Mouse (Mus musculus) ES-Bruce4 (cell line): ENCODE results near the gene Olfr38. TPM values are rescaled to one million over a fixed set of nuclear protein-coding genes. Genes with fewer than 3 reads are reported as not detected.
A peak's percentile ranks its signal among the peaks of the same experiment; 100 is the strongest.

Experiments
- H3K27ac ChIP-seq: 2 replicates; pipeline ENCODE4 v1.5.1; 2012; ENCODE audit warnings: low read length, inconsistent platforms; ENCODE audit not compliant: insufficient read depth
- H3K27me3 ChIP-seq: 2 replicates; pipeline ENCODE4 v1.6.1; 2012; ENCODE audit warnings: mild to moderate bottlenecking, low read length, inconsistent platforms; ENCODE audit not compliant: control insufficient read depth, poor library complexity, insufficient read depth, severe bottlenecking
- H3K36me3 ChIP-seq: 2 replicates; pipeline ENCODE4 v1.6.1; 2012; ENCODE audit warnings: inconsistent platforms, mild to moderate bottlenecking, low read length, moderate library complexity; ENCODE audit not compliant: control insufficient read depth, poor library complexity, insufficient read depth, severe bottlenecking
- H3K4me1 ChIP-seq: one replicate; pipeline ENCODE4 v1.8.1; 2011; ENCODE audit warnings: low read length; ENCODE audit not compliant: control insufficient read depth, insufficient read depth
- H3K4me3 ChIP-seq: 2 replicates; pipeline ENCODE4 v1.5.1; 2011; ENCODE audit warnings: low read depth, mild to moderate bottlenecking, low read length
- H3K9ac ChIP-seq: 2 replicates; pipeline ENCODE4 v1.6.1; 2012; ENCODE audit warnings: low read depth, mild to moderate bottlenecking, inconsistent platforms; ENCODE audit not compliant: poor library complexity, severe bottlenecking
- H3K9me3 ChIP-seq: replicated peaks from 2 replicates; pipeline ENCODE4 v1.6.1; 2012; ENCODE audit warnings: mild to moderate bottlenecking, low read length, inconsistent platforms; ENCODE audit not compliant: control insufficient read depth, poor library complexity, insufficient read depth, severe bottlenecking
- CTCF ChIP-seq: IDR thresholded peaks from one replicate; pipeline ENCODE4 v1.8.1; 2011; ENCODE audit warnings: low read depth, low read length
- EP300 ChIP-seq: IDR thresholded peaks from 2 replicates; pipeline ENCODE4 v1.6.1; 2011; ENCODE audit warnings: low read depth, low read length; ENCODE audit not compliant: insufficient read depth
- POLR2A ChIP-seq: IDR thresholded peaks from one replicate; pipeline ENCODE4 v1.8.1; 2011; ENCODE audit warnings: low read length; ENCODE audit not compliant: insufficient read depth
- polyA plus RNA-seq: library from polyadenylated mRNA; stranded (reverse); fragments of >200 nt; gene quantifications from 2 replicates; pipeline ENCODE4 v1.2.4, GENCODE M21; 2011; ENCODE audit warnings: low read depth; ENCODE audit not compliant: missing spikeins, insufficient read depth, insufficient read length

The Olfr38 gene
- polyA plus RNA-seq, 1 experiment = not detected

DNA sequence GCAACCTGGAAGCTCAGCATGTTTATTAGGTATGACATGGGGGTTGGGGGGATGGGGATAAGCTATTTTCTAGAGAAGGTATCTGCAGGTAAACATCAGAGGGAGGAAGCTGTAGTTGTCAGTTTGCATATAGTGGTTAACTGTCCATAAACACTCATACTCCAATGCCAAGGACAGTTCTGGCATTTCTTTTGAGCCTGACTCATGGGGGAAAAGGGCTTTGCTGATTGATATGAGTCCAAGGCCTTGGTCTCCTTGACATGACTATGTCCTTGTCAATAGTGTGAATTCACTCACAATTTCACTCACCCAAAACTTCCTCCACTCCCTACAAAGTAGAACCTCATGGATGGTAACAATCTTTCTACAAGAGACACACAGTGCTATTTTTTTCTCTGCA is 8.4 kb upstream of the Olfr38 start:
- H3K4me1 ChIP-seq = no peaks in the 10 kb centered on the region
- no peaks in the 10 kb centered on the region for H3K9me3 ChIP-seq
- H3K9ac ChIP-seq = no peak overlapping the region
- no peaks in the 10 kb centered on the region for H3K36me3 ChIP-seq
- no peak overlapping the region for H3K27ac ChIP-seq
- H3K4me3 ChIP-seq = no peak overlapping the region
- TF ChIP-seq POLR2A (no peak), CTCF (no peak), EP300 (no peak)
- no peaks in the 10 kb centered on the region for H3K27me3 ChIP-seq

DNA sequence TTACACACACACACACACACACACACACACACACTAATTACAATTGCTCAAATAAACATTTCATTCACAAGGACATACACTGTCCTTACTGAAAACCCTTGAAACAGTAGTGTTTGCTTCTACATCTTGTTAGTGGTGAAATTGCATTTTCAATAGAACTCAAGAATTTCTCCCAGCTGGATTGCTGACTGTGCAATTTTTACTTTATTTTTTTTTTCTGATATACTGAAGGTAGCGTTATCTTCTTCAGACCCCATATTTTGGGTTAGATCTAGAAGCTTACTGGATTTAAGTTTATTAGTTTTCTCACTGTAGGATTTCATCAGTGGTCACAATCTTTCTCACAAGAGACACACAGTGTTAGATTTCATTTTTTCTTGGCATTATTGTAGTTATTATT is 20.9 kb downstream of the Olfr38 start:
- no peak overlapping the region for H3K9ac ChIP-seq
- H3K27me3 ChIP-seq = no peaks in the 10 kb centered on the region
- H3K27ac ChIP-seq = no peak overlapping the region
- no peak overlapping the region for H3K4me3 ChIP-seq
- H3K36me3 ChIP-seq = no peaks in the 10 kb centered on the region
- TF ChIP-seq POLR2A = no peak
- TF ChIP-seq CTCF = no peak
- no peak for TF ChIP-seq EP300
- H3K4me1 ChIP-seq = no peaks in the 10 kb centered on the region
- no peaks in the 10 kb centered on the region for H3K9me3 ChIP-seq

DNA sequence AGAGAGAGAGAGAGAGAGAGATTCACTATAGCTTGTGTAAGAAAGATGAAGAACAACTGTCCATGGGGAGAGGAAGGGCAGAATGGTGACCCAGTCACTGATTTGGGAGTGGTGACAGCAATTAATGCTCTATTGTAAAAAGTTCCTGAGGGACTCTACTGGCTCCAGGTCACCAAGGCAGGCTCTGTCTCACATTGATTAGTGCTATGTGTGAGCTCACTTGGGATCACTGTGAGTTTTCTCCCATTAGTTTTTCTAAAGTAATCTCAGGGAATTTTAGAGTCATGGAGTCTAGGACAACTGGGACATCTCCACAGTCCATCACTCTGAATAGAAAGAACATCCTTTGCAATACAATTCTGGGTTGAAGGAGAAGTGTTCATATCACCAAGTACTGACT is 28.6 kb downstream of the Olfr38 start, which contains the start of gene Olfr452:
Olfr452 (plus strand) TSS at position 301 of the 400 bp plus-strand sequence.
- Histone ChIP-seq H3K9ac (no peak within 1 kb of the TSS), H3K27me3 (no peaks in the 10 kb centered on the region; the same call in 1 of the 2 replicates), H3K4me3 (no peak within 1 kb of the TSS), H3K27ac (no peak within 1 kb of the TSS), H3K9me3 (no peaks in the 10 kb centered on the region), H3K36me3 (no peaks in the 10 kb centered on the region), H3K4me1 (no peaks in the 10 kb centered on the region)
- TF ChIP-seq POLR2A (no peak), CTCF (no peak), EP300 (no peak)

DNA sequence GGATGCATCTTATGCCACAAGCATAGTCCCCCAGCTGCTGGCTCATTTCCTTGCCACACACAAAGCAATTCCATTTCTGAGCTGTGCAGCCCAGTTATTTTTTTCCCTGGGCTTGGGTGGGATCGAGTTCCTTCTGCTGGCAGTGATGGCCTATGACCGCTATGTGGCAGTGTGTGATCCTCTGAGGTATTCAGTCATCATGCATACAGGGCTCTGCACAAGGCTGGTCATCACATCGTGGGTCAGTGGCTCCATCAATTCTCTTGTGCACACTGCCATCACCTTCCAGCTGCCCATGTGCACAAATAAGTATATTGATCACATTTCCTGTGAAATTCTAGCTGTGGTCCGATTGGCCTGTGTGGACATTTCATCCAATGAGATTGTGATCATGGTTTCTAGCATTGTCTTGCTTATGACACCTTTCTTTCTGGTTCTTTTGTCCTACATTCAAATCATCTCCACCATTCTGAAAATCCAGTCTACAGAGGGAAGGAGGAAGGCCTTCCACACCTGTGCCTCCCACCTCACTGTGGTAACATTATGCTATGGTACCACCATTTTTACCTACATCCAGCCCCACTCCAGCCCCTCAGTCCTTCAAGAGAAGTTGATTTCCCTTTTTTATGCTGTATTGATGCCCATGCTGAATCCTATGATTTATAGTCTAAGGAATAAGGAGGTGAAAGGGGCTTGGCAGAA is 34.2 kb downstream of the Olfr38 start:
- no peaks in the 10 kb centered on the region for H3K4me1 ChIP-seq
- H3K27me3 ChIP-seq = no peaks in the 10 kb centered on the region
- H3K9ac ChIP-seq = no peak overlapping the region
- TF ChIP-seq EP300 (no peak), POLR2A (no peak), CTCF (peak; percentile 33)
- H3K27ac ChIP-seq = no peak overlapping the region
- no peaks in the 10 kb centered on the region for H3K36me3 ChIP-seq
- no peaks in the 10 kb centered on the region for H3K9me3 ChIP-seq
- no peak overlapping the region for H3K4me3 ChIP-seq

- H3K9ac ChIP-seq = no peak overlapping the region
- no peaks in the 10 kb centered on the region for H3K36me3 ChIP-seq
- H3K27me3 ChIP-seq = no peaks in the 10 kb centered on the region
- no peaks in the 10 kb centered on the region for H3K9me3 ChIP-seq
- H3K4me1 ChIP-seq = no peaks in the 10 kb centered on the region
- no peak overlapping the region for H3K27ac ChIP-seq
- TF ChIP-seq CTCF = no peak
- TF ChIP-seq POLR2A = no peak
- TF ChIP-seq EP300 = no peak
- no peak overlapping the region for H3K4me3 ChIP-seq
Measured at GRCm38 (mm10) chr6:42790949-42791556, 34.8 kb downstream of the Olfr38 start.

DNA sequence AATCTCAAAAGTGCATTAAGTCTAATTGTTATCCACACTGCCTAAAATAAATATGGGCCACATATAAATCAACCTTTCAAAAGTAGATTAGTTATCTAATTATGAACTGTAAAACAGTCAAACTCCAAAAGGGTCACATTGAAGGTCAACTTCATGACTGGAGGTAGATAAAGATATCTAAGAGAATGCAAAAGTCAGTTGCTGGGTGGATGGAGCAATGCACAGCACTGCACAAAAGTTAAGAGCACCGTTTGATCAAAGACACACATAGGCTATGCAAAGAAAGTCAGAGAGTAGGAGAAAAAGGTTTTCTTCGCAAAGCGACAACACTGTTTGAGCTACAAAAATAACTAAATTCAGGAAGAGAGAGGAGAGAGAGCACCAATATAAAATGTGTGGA is 38.8 kb downstream of the Olfr38 start:
- H3K27me3 ChIP-seq = no peaks in the 10 kb centered on the region
- TF ChIP-seq POLR2A (no peak), CTCF (no peak), EP300 (no peak)
- no peak overlapping the region for H3K9ac ChIP-seq
- no peak overlapping the region for H3K4me3 ChIP-seq
- no peaks in the 10 kb centered on the region for H3K4me1 ChIP-seq
- no peaks in the 10 kb centered on the region for H3K36me3 ChIP-seq
- no peak overlapping the region for H3K27ac ChIP-seq
- no peaks in the 10 kb centered on the region for H3K9me3 ChIP-seq
